In the genomic region with DNA sequence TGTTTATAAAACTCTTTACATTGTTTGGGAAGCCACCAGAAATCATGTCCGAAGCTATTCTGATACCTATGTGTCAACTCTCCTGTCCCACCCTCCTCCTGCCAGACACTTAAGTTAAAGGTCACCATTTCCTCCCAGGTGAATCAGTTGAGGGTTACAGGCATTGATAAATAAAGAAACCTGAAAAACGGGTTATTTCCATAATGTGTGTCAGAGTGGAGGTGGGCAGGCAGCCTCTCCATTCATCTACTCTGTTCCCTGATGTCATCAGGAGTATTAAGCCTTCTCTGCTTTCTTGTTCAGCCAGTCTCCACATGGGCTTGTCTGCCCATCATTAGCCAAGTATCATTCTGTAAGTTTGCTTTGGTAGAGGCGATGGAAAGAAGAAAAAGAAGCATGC, we compare ENCODE assay signal across 22 mouse cellular contexts.
"Had no signal": no experiment of that assay in that cellular context is flagged by ENCODE, and none has a peak within 500 bp of the region (broad histone marks: within the 10 kb centered on the region; RNA-seq: fewer than 3 reads in every experiment).

No protein-coding gene starts in this region.

- H3K27me3 ChIP-seq: limb, embryonic 12.5 days; limb, embryonic 15.5 days; lung, embryonic 15.5 days; neural tube, embryonic 12.5 days; neural tube, embryonic 15.5 days had no signal

- H3K9ac ChIP-seq: limb, embryonic 12.5 days; limb, embryonic 15.5 days; liver, embryonic 14.5 days; liver, postnatal 0 days; lung, embryonic 15.5 days; neural tube, embryonic 12.5 days; neural tube, embryonic 15.5 days had no signal

- H3K9me3 ChIP-seq: limb, embryonic 12.5 days; limb, embryonic 15.5 days; lung, embryonic 15.5 days; neural tube, embryonic 15.5 days had no signal

- H3K27ac ChIP-seq: kidney, postnatal 0 days; left cerebral cortex, adult 2 months; limb, embryonic 12.5 days; limb, embryonic 15.5 days; liver, embryonic 14.5 days; lung, embryonic 15.5 days; neural tube, embryonic 12.5 days; neural tube, embryonic 15.5 days had no signal

- H3K4me1 ChIP-seq: limb, embryonic 12.5 days; limb, embryonic 15.5 days; lung, embryonic 15.5 days; neural tube, embryonic 12.5 days; neural tube, embryonic 15.5 days had no signal

- DNase-seq: kidney, adult 2 months; layer of hippocampus, postnatal 36 days; liver, postnatal 0 days; lung, postnatal 10 days; lung, postnatal 36 days; midbrain, embryonic 14.5 days; right cerebral cortex, adult 18-20 months; right cerebral cortex, postnatal 14 days; right cerebral cortex, postnatal 4 days; thymus, adult 2 months; thymus, postnatal 14 days; thymus, postnatal 4 days had no signal

- ATAC-seq: liver, postnatal 0 days had no signal

- H3K4me3 ChIP-seq: left cerebral cortex, adult 2 months; limb, embryonic 12.5 days; limb, embryonic 15.5 days; lung, embryonic 15.5 days; neural tube, embryonic 12.5 days; neural tube, embryonic 15.5 days had no signal

- H3K4me2 ChIP-seq: limb, embryonic 12.5 days; limb, embryonic 15.5 days; liver, embryonic 11.5 days; lung, embryonic 15.5 days; midbrain, embryonic 11.5 days; neural tube, embryonic 12.5 days; neural tube, embryonic 15.5 days had no signal

- H3K36me3 ChIP-seq: limb, embryonic 12.5 days; limb, embryonic 15.5 days; lung, embryonic 15.5 days; neural tube, embryonic 12.5 days; neural tube, embryonic 15.5 days had no signal
